Mouse (Mus musculus) thymus, adult 2 months (tissue): ENCODE data around the gene Tmem101. TPM values are rescaled to one million over a fixed set of nuclear protein-coding genes. Genes with fewer than 3 reads are reported as not detected.

Source experiments
- DNase-seq: peaks from one replicate; pipeline ENCODE4 v3.0.0; 2021
- H3K27ac ChIP-seq: fragments of 200-500 bp; 2 replicates; pipeline ENCODE4 v1.5.1; 2012; ENCODE audit warnings: low read length, control low read depth; ENCODE audit not compliant: control insufficient read depth, insufficient read depth
- H3K27me3 ChIP-seq: fragments of 200-500 bp; 2 replicates; pipeline ENCODE4 v1.6.1; 2012; ENCODE audit warnings: mild to moderate bottlenecking, low read length, moderate library complexity, mixed read lengths; ENCODE audit not compliant: control insufficient read depth, insufficient read depth
- H3K36me3 ChIP-seq: fragments of 200-500 bp; 2 replicates; pipeline ENCODE4 v1.6.1; 2012; ENCODE audit warnings: mild to moderate bottlenecking, low read length, moderate library complexity; ENCODE audit not compliant: control insufficient read depth, insufficient read depth
- H3K4me1 ChIP-seq: fragments of 200-500 bp; replicated peaks from 2 replicates; pipeline ENCODE4 v1.6.1; 2012; ENCODE audit warnings: low read length; ENCODE audit not compliant: control insufficient read depth, insufficient read depth
- H3K4me3 ChIP-seq: fragments of 200-500 bp; 2 replicates; pipeline ENCODE4 v1.5.1; 2012; ENCODE audit warnings: mild to moderate bottlenecking, low read length, control low read depth, moderate library complexity; ENCODE audit not compliant: control insufficient read depth, insufficient read depth
- CTCF ChIP-seq: fragments of 200-500 bp; IDR thresholded peaks from 2 replicates; pipeline ENCODE4 v1.5.1; 2012; ENCODE audit warnings: mild to moderate bottlenecking, control low read depth, low read length, moderate library complexity, borderline replicate concordance; ENCODE audit not compliant: control insufficient read depth, poor library complexity, insufficient read depth; ENCODE audit errors: extremely low read depth
- POLR2A ChIP-seq: fragments of 200-500 bp; IDR thresholded peaks from 2 replicates; pipeline ENCODE4 v1.6.1; 2012; ENCODE audit warnings: mild to moderate bottlenecking, low read length, control low read depth, moderate library complexity; ENCODE audit not compliant: control insufficient read depth, poor library complexity, insufficient read depth; ENCODE audit errors: extremely low read depth
- WGBS: fragments of 180-500 bp; shearing (Covaris S2); methylation state at CpG from one replicate; pipeline ENCODE4 v1.1.7; 2018; 5-methylcytosine and 5-hydroxymethylcytosine counted together
- polyA plus RNA-seq: library from polyadenylated mRNA; depleted of rRNA; stranded (reverse); fragments of >200 nt; gene quantifications from 2 replicates; pipeline ENCODE4 v1.2.3, GENCODE M21; 2012; rRNA removed

Tmem101 gene
- polyA plus RNA-seq, 1 experiment: 26.2 TPM

DNA sequence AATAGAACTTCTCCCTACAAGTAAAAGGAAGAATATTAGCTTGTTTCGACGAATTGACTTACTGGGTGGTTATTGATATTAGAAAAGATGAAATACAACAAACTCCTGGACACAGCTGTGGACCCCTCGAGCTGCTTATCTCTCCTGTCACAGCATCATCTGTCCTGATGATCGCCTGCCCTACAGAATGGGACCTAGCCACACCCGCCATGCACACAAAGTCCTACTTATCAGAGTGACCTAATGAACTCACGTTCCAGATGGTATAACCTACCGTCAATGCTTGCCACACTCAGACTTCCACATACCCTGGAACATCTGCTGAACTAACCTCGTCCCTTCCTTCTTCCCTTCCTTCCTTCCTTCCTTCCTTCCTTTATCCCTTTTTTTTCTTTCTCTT lies 40.0 kb downstream of the Tmem101 start:
- H3K4me1 ChIP-seq: no peaks in the 10 kb centered on the region
- DNase-seq: no peak
- H3K27me3 ChIP-seq: no peaks in the 10 kb centered on the region
- no peak overlapping the region for H3K27ac ChIP-seq
- WGBS: 76% methylated on average over 8 of the region's 8 CpGs
- no peak overlapping the region for H3K4me3 ChIP-seq
- H3K36me3 ChIP-seq: no peaks in the 10 kb centered on the region
- TF ChIP-seq POLR2A (no peak), CTCF (no peak)

- 92% methylated on average over 5 of the region's 5 CpGs for WGBS
- peaks cover 7% of the 10 kb centered on the region; the same call in 1 of the 2 replicates for H3K27me3 ChIP-seq
- no peak for DNase-seq
- H3K4me1 ChIP-seq: no peaks in the 10 kb centered on the region
- no peak overlapping the region for H3K27ac ChIP-seq
- no peak for TF ChIP-seq CTCF
- TF ChIP-seq POLR2A: no peak
- no peak overlapping the region for H3K4me3 ChIP-seq
- H3K36me3 ChIP-seq: no peaks in the 10 kb centered on the region
Measured at GRCm38 (mm10) chr11:102111576-102111975, 44.6 kb downstream of the Tmem101 start.

DNA sequence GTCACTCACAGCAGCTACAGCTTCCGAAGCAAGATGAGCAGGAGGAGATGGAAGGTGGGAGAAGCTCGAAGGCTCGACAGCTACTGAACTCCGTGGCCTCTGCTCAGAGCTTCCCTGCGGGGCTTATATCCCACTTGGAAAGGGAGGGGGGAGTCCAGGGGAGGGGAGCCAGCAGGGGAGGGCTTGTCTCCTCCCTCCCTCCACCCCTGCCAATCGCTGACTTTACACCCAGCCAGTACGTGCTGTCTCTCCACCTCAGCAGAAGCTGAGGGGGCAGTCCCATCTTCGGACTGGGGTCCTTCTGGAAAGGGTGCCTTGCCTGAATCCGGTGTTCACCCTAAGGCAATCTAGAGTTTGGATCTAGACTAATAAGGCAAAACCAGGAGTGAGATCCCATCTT lies 48.5 kb downstream of the Tmem101 start, which contains the start of gene Pyy:
Gene Pyy (minus strand): TSS at position 101 of the 400 bp plus-strand sequence.
- H3K4me1 ChIP-seq: no peaks in the 10 kb centered on the region
- H3K27me3 ChIP-seq: peaks cover 7% of the 10 kb centered on the region; the same call in 1 of the 2 replicates
- TF ChIP-seq POLR2A (no peak), CTCF (no peak)
- no peaks in the 10 kb centered on the region for H3K36me3 ChIP-seq
- H3K27ac ChIP-seq: no peak within 1 kb of the TSS
- no peak for DNase-seq
- H3K4me3 ChIP-seq: no peak within 1 kb of the TSS
- WGBS: 26% methylated on average over 9 of the region's 9 CpGs

GRCm38 (mm10) chr11:102106911-102107310 lies 49.3 kb downstream of the Tmem101 start:
- H3K27me3 ChIP-seq: peaks cover 7% of the 10 kb centered on the region; the same call in 1 of the 2 replicates
- no peaks in the 10 kb centered on the region for H3K36me3 ChIP-seq
- TF ChIP-seq POLR2A: no peak
- no peak overlapping the region for H3K27ac ChIP-seq
- no peak for DNase-seq
- 4% methylated on average over 21 of the region's 21 CpGs for WGBS
- no peak overlapping the region for H3K4me3 ChIP-seq
- H3K4me1 ChIP-seq: no peaks in the 10 kb centered on the region

Other genes with a start within 250 kb of the Tmem101 start
- gene Sost, start 189.4 kb downstream of the Tmem101 start, polyA plus RNA-seq: 3.1 and 5.0 TPM in 2 replicates
- gene Cfap97d1, start 172.1 kb downstream of the Tmem101 start, polyA plus RNA-seq: not detected in 2 replicates
- gene Dusp3, start 169.4 kb downstream of the Tmem101 start, polyA plus RNA-seq: 12.3 and 19.7 TPM in 2 replicates
- 0.28 and 0.50 TPM in 2 replicates for gene Mpp3, start 127.9 kb downstream of the Tmem101 start, polyA plus RNA-seq
- gene Cd300lg, start 114.9 kb downstream of the Tmem101 start, polyA plus RNA-seq: 12.5 and 18.3 TPM in 2 replicates
- gene Mpp2, start 67.9 kb downstream of the Tmem101 start, polyA plus RNA-seq: 3.7 and 3.8 TPM in 2 replicates
- gene Ppy, start 55.1 kb downstream of the Tmem101 start, polyA plus RNA-seq: 11.8 TPM in 2 replicates
- gene Pyy, start 48.6 kb downstream of the Tmem101 start, polyA plus RNA-seq: 51.8 and 53.2 TPM in 2 replicates
- gene Nags, start 10.9 kb downstream of the Tmem101 start, polyA plus RNA-seq: 0.09 and 0.43 TPM in 2 replicates
- gene Lsm12, start 28.9 kb upstream of the Tmem101 start, polyA plus RNA-seq: 36.1 and 42.2 TPM in 2 replicates
- gene G6pc3, start 33.2 kb upstream of the Tmem101 start, polyA plus RNA-seq: 48.6 and 56.5 TPM in 2 replicates
- 76.8 and 81.7 TPM in 2 replicates for gene Hdac5, start 73.8 kb upstream of the Tmem101 start, polyA plus RNA-seq
- 13.0 and 17.7 TPM in 2 replicates for gene BC030867, start 92.5 kb upstream of the Tmem101 start, polyA plus RNA-seq
- 0.12 and 0.27 TPM in 2 replicates for gene Asb16, start 112.3 kb upstream of the Tmem101 start, polyA plus RNA-seq
- gene Tmub2, start 128.5 kb upstream of the Tmem101 start, polyA plus RNA-seq: 74.1 and 74.2 TPM in 2 replicates
- 89.9 TPM in 2 replicates for gene Atxn7l3, start 140.2 kb upstream of the Tmem101 start, polyA plus RNA-seq
- 59.7 and 67.9 TPM in 2 replicates for gene Ubtf, start 163.3 kb upstream of the Tmem101 start, polyA plus RNA-seq
- gene Slc4a1, start 209.8 kb upstream of the Tmem101 start, polyA plus RNA-seq: 0.11 and 0.34 TPM in 2 replicates
- gene Rundc3a, start 237.0 kb upstream of the Tmem101 start, polyA plus RNA-seq: 7.9 and 8.1 TPM in 2 replicates